Mouse (Mus musculus) WW6 (cell line): Measurements from ENCODE around the gene Wdr4.
A peak's percentile ranks its signal among the peaks of the same experiment; 100 is the strongest.

Experiments
- DNase-seq: peaks from one replicate; pipeline ENCODE4 v3.0.0-alpha.2; 2013; ENCODE audit warnings: low read depth, low spot score

Gene Wdr4

GRCm38 (mm10) chr17:31497726-31498125 lies 22.1 kb downstream of the Wdr4 start:
- DNase-seq: no peak

- no peak for DNase-seq
These were observed 24.8 kb downstream of the Wdr4 start for GRCm38 (mm10) chr17:31494989-31495388.

DNA sequence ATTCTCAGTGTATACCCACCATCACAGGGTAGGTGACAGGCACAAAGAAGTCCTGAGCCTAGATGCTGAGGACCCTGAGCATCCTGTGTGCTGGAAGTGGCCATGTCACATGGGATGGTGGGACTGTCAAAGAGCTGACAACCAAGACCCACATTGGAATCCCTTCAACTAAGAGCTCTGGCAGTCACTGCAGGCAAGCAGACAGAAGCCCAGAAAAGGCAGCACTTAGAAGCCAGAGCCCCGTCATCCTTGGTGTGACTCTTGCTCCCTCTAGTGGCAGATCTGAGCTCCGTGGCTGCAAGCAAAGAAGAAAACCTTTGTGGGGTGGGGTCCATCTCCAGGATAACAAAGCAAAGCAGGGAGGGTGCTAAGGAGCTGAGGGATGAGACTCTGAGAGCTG lies 27.4 kb downstream of the Wdr4 start:
- DNase-seq: peak; percentile 62

DNA sequence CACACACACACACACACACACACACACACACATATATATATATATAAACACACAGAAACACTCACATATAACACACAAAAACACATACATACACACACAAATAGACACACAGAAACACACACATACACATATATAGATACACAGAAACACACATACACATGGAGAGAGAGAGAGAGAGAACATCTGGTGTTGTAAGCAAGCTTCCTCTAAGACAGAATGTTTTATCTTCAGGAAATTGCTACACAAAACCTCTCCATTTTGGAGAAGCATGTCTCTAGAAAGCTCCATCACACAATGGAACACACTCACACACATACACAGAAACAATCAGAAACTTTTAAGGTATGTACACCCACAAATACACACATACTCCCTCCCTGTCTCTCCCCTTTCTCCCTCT lies 28.4 kb downstream of the Wdr4 start:
- DNase-seq: no peak

- DNase-seq: no peak
These were observed 32.2 kb downstream of the Wdr4 start for GRCm38 (mm10) chr17:31487433-31488060.

- DNase-seq: no peak
These were observed 33.1 kb downstream of the Wdr4 start for GRCm38 (mm10) chr17:31486616-31487198.

- DNase-seq: no peak
These were observed 40.5 kb downstream of the Wdr4 start for GRCm38 (mm10) chr17:31479108-31479844.

DNA sequence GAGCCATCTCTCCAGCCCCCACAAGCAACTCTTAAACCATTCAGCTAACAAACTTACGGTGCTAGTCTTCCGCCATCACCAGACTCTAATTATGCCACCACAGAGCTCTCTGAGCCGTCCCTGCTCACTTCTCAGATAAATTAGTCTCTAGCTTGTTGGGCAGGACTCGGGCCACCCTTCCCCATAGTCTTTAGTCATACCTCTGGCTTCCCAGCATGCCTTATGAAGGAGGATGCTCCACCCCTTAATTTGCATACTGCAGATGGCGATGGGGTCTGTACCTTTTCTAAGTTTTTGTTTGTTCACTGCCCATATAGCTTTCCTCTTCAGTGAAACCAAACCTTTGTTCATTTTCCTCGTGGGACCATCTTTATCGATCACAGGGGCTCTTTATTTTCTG lies 41.2 kb downstream of the Wdr4 start:
- no peak for DNase-seq

DNA sequence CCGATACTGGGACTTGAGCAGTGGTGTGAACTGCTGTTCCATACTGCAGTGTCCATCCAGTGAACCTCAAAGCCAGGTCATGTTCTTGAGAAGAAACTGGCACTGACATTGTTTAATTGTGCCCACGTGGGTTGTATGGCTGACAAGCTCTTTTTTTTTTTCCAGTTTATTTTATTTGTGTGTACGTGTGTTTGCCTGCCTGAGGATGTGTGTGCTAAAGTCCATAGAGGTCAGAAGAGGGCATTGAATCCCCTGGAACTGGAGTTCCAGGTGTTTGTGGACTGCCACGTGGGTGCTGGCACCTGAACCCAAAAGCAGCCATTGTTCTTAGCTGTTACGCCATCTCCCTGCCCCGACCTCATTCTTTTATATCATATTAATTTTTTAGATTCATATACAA lies 45.4 kb downstream of the Wdr4 start:
- no peak for DNase-seq

GRCm38 (mm10) chr17:31470766-31471418 lies 48.9 kb downstream of the Wdr4 start:
- no peak for DNase-seq

DNA sequence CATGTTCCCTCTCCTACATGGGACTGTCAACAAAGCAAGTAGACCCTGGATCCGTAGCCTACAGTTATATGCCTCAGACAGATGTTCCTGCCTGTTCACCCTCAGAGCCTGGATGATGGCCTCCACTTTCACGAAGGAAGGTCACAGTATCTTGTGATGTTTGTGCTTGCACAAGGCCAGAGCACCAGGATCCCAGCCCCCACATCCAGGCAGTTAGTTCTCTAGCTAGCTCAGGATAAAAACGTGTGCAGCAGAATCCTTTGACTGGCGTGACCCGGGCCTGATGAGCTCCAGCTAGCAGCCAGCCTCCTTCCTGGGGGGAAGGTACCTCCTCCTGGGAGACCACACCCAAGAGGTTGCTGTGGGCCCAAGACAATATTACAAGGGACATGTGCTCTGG lies 51.3 kb downstream of the Wdr4 start:
- no peak for DNase-seq

- DNase-seq: no peak
These were observed 52.9 kb downstream of the Wdr4 start for GRCm38 (mm10) chr17:31466854-31467253.

DNA sequence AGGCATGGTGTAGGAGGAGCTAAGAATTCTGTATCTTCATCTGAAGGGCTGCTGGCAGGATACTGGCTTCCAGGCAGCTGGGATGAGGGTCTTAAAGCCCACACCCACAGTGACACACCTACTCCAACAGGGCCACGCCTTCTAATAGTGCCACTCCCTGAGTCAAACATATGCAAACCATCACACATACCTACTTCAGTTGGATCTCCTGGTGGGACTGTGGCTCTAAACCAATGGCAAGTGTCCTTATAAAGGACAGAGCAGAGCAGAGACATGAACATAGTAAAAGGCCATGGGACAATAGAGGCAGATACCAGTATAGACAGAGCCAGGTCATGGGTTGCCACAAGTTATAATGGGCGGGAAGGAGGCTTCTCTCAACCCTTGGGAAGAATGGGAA lies 57.3 kb downstream of the Wdr4 start:
- DNase-seq: no peak

DNA sequence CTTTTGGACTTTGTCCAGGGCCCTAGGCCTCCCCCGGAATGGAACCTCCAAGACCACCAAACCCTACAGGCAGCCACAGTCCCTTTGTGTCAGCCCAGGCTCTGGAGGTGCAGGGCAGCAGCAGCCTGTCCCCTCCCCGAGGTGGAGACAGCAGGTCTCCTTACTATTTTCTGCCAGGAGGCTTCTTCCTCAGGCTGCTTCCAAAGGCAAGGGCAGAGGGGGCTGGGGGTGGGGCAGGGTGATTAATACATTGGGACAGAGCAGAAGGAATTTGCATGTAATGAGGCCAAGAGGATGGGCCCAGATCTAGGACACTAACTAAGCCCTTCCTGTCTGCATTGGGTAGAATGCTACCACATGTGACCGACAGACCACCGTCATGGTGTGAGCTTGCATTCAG lies 59.4 kb downstream of the Wdr4 start:
- DNase-seq: no peak

DNA sequence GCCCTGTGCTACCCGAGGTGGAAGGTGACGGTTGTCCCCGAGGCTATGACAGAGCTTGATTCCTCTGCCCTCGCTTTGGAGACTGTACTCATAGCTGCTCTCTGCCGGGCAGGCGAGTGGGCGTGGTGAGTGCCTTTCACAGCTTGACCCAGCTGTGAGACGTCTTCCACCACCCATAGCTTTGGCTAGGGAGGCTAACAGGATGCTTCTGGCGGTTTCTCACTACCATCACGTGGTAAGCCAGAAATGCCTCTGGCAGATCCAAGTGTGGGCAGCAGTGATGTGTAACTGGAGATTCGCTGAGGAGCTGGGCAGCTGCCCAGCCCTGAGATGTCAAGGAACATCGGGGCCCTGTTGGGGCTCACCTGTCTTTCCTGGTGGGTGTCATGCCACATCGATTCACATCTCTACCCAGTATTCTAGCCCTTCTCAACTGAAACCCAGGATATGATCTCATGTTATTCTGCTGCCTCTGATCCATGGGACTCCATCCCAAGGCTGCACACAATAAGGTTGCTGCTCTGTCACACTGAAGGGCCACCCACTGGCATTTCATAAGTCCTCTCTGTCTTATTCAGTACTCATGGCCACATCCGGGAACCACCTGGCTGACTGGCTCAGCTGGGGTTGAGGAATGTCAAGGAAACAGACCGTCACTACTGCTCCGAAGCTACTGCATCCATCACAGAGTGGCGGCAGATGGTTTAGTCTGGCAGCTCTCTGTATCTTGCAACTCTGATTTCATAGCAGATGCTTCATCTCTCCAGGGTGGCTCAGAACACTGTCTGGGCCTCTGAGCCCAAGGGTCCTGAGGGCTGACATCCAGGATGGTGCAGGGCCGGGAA lies 62.8 kb downstream of the Wdr4 start:
- no peak for DNase-seq

- DNase-seq: no peak
These were observed 65.7 kb downstream of the Wdr4 start for GRCm38 (mm10) chr17:31454056-31454455.

- DNase-seq: no peak
These were observed 66.3 kb downstream of the Wdr4 start for GRCm38 (mm10) chr17:31453476-31453875.

- DNase-seq: no peak
These were observed 67.0 kb downstream of the Wdr4 start for GRCm38 (mm10) chr17:31452816-31453215.

DNA sequence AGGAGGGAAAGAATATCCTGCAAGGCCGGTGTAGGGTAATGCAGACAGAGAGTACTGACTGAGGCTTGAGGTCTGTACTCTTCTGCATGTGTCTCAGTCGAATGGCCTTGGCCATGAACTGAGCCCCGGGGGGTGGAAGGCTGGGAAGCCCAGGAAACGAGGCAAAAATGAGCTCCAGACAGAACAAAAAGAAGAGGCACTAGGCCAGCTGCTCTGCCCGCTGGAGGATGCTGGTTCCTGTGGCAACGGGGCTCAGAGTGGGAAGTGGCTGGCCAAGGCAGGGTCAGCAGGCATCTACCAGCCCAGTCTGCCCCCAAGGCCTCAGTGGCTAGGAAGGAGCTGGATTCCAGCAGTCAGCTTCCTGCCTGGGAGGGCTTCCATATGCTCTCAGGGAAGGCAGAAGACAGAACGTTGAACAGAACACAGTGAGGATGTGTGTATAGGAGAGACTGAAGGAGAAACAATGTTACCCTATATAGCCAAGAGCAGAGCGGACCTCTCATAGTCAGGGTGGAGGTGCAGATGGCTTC lies 68.5 kb downstream of the Wdr4 start:
- DNase-seq: no peak

DNA sequence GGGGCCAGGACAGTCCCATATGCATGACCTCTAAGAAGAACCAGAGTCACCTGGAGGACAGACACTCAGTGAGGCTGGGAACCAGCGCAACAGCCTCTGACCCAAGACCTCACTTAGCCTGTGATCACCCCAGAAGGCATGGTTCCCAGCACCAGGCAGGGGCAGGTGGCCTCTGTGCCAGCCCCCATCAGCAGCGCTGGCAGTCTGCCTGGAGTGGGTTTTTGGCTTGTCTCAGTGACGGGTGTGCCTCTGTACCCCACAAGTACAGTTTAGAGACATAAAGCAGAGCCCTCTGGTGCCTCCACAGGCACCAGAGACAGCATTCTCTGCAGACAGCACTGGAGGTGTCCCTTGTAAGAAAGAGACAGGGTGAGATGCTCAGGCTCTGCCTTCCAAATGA lies 69.6 kb downstream of the Wdr4 start:
- no peak for DNase-seq

GRCm38 (mm10) chr17:31448519-31448918 lies 71.3 kb downstream of the Wdr4 start:
- DNase-seq: no peak
